Mouse (Mus musculus) left cerebral cortex, postnatal 10 days (tissue): ENCODE results near the gene Gm45837. TPM values are rescaled to one million over a fixed set of nuclear protein-coding genes. Genes with fewer than 3 reads are reported as not detected.
"Not testable (repeated sequence)": the region's sequence is repeated elsewhere in the genome, so short reads cannot be mapped to it uniquely, and the experiment has no call there.

Experiments used
- DNase-seq, 2 experiments: peaks; one replicate each; pipeline ENCODE4 v3.0.0; 2021 to 2022; ENCODE audit warnings: low spot score in 2 of 2, mixed read lengths in 1 of 2; ENCODE audit errors: extremely low spot score in 1 of 2
- intact Hi-C: fragments of 180-260 bp; cut with DNase I; formaldehyde crosslinking; loops from one replicate; pipeline ENCODE4 v1.15.1; 2025
- total RNA-seq, 2 experiments: library from RNA; stranded (reverse); gene quantifications; 2 replicates each; pipeline ENCODE4 v1.2.3; 2021

Gene Gm45837
- total RNA-seq, 2 experiments from 2014 or later, result 1.1 to 1.8 TPM

GRCm38 (mm10) chr7:101515295-101515694, 104.6 kb downstream of the Gm45837 start:
- intact Hi-C loops, result no loop called here
- no peak for DNase-seq

- DNase-seq, result no peak
- intact Hi-C loops, result no loop called here
Measured at GRCm38 (mm10) chr7:101516460-101516859, 105.8 kb downstream of the Gm45837 start.

- no peak for DNase-seq
- intact Hi-C loops, result no loop called here
Measured at GRCm38 (mm10) chr7:101521696-101522095, 111.0 kb downstream of the Gm45837 start.

GRCm38 (mm10) chr7:101523205-101523604, 112.5 kb downstream of the Gm45837 start:
- no peak for DNase-seq
- intact Hi-C loops, result no loop called here

GRCm38 (mm10) chr7:101526484-101526883, 115.8 kb downstream of the Gm45837 start:
- DNase-seq, result no peak
- intact Hi-C loops, result no loop called here

- intact Hi-C loops, result no loop called here
- DNase-seq, result no peak
Measured at GRCm38 (mm10) chr7:101534428-101534827, 123.7 kb downstream of the Gm45837 start.

- DNase-seq, result no peak
- intact Hi-C loops, result no loop called here
Measured at GRCm38 (mm10) chr7:101535102-101535501, 124.4 kb downstream of the Gm45837 start.

- DNase-seq, result no peak
- intact Hi-C loops, result no loop called here
Measured at GRCm38 (mm10) chr7:101535517-101535916, 124.8 kb downstream of the Gm45837 start.

GRCm38 (mm10) chr7:101537541-101537940, 126.9 kb downstream of the Gm45837 start:
- DNase-seq, result no peak
- intact Hi-C loops, result no loop called here

GRCm38 (mm10) chr7:101538141-101538933, 127.7 kb downstream of the Gm45837 start:
- intact Hi-C loops, result no loop called here
- DNase-seq, result peak; percentile 56 to 66

- DNase-seq, result no peak
- intact Hi-C loops, result loop anchor here (2.0 to 5.0 kb wide), 2 partner anchors 83 to 89 kb away; no protein-coding TSS in a partner anchor
Measured at GRCm38 (mm10) chr7:101539774-101540173, 129.1 kb downstream of the Gm45837 start.

GRCm38 (mm10) chr7:101540684-101541083, 130.0 kb downstream of the Gm45837 start:
- intact Hi-C loops, result loop anchor here (2.0 to 5.0 kb wide), 2 partner anchors 82 to 90 kb away; no protein-coding TSS in a partner anchor
- DNase-seq, result no peak

- peak; percentile 81 for DNase-seq
- intact Hi-C loops, result loop anchor here (2.0 to 5.0 kb wide), 2 partner anchors 81 to 90 kb away; no protein-coding TSS in a partner anchor
Measured at GRCm38 (mm10) chr7:101541132-101541531, 130.4 kb downstream of the Gm45837 start.

GRCm38 (mm10) chr7:101541734-101542133, 131.0 kb downstream of the Gm45837 start:
- DNase-seq, result peak in 1 of 2 experiments; percentile 57
- intact Hi-C loops, result loop anchor here (2.0 to 5.0 kb wide), 3 partner anchors 81 to 115 kb away; no protein-coding TSS in a partner anchor

GRCm38 (mm10) chr7:101547651-101548050, 137.0 kb downstream of the Gm45837 start:
- intact Hi-C loops, result no loop called here

GRCm38 (mm10) chr7:101549266-101549665, 138.6 kb downstream of the Gm45837 start:
- intact Hi-C loops, result no loop called here
- no peak for DNase-seq

More at GRCm38 (mm10) chr7:101547651-101548050, 137.0 kb downstream of the Gm45837 start:
- DNase-seq, result no peak

- no peak for DNase-seq
- intact Hi-C loops, result no loop called here
Measured at GRCm38 (mm10) chr7:101550686-101551485, 140.2 kb downstream of the Gm45837 start.

- no peak for DNase-seq
- intact Hi-C loops, result no loop called here
Measured at GRCm38 (mm10) chr7:101551530-101551929, 140.8 kb downstream of the Gm45837 start.

GRCm38 (mm10) chr7:101555473-101555872, 144.8 kb downstream of the Gm45837 start:
- intact Hi-C loops, DNase-seq: not testable (repeated sequence)
